Mouse (Mus musculus): ENCODE data around the gene Cbs.

DNA sequence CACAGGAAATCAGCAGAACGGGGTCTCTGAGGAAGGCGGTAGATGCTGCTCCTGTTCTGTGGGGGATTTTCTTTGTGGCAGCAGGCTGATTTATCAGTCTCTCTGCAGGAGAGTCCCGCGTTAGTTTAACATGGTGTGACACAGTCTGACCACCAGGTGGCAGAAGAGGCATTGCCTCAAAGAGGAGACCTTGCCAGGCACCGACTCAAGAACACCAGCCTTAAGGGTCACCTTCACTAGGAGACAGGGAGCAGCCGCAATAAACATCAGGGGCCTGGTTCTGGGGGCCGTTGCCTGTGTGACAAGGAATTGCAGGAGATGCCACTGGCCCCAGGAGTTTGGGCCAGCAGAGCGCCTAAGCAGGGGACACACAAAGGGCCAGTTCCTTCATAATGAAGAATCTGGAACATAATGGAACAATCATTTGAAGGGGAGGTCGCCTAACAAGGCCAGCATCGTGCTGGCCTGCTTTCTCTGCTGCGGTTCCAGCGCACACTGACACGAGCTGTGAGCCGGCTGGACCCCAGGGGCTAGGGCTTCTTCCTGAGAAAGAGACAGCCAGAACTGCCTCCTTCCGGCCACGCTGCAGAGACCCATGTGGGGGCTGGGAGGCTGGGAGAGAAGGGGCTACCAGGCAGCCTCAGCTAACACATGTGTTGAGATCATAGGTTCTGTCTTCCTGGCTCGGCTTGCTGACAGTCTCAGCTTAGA is 48.6 kb upstream of the Cbs start:
- TF ChIP-seq CTCF (IDR thresholded peaks at IDR 0.05; ENCODE audit: low read depth, low read length) (peak; percentile 87), POLR2A (IDR thresholded peaks at IDR 0.05; ENCODE audit: extremely low read depth, insufficient read depth, low read length) (no peak)
